Mouse (Mus musculus) ES-E14 (cell line): Measurements from ENCODE around the gene Flnb.

Experiments
- CHD2 ChIP-seq: IDR thresholded peaks from 2 replicates; pipeline ENCODE4 v1.6.1; 2014; ENCODE audit warnings: mild to moderate bottlenecking, low read depth, low read length, inconsistent platforms
- HCFC1 ChIP-seq: IDR thresholded peaks from 2 replicates; pipeline ENCODE4 v1.6.1; 2012; ENCODE audit warnings: low read length, inconsistent platforms, borderline replicate concordance; ENCODE audit not compliant: insufficient read depth
- MAFK ChIP-seq: IDR thresholded peaks from 2 replicates; pipeline ENCODE4 v1.6.1; 2014; ENCODE audit warnings: mild to moderate bottlenecking, low read depth, low read length, inconsistent platforms; ENCODE audit not compliant: insufficient read depth
- ZNF384 ChIP-seq: IDR thresholded peaks from 2 replicates; pipeline ENCODE4 v1.6.1; 2012; ENCODE audit warnings: low read depth, low read length, inconsistent platforms

DNA sequence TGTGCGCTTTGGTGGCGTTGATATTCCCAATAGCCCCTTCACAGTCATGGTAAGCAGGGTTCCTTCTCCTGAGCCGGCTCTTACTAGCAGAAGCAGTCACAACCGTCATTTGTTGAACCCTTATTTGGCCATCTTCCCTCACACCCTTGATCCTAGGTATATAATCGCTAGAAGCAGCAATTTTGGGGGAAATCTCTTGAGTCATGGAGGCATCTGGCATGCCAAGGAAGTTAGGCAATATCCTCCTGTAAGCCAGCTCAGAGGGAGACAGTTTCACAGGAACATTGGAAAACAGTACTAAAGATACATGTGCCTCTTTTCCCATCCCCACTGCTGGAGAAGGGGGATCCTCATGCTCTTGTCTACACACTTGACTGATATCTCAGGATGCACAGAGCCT is 101.6 kb downstream of the Flnb start:
- TF ChIP-seq MAFK (no peak), CHD2 (no peak), ZNF384 (no peak), HCFC1 (no peak)
